Mouse (Mus musculus) CD4-positive, CD25-positive, alpha-beta regulatory T cell, adult 9 weeks (primary cell): ENCODE results near the gene Sike1. TPM values are rescaled to one million over a fixed set of nuclear protein-coding genes. Genes with fewer than 3 reads are reported as not detected.

Experiments
- polyA plus RNA-seq: library from polyadenylated mRNA; unstranded; fragments of 100-300 nt; shearing (Covaris generic); gene quantifications from one replicate; pipeline ENCODE4 v1.2.1, GENCODE M21; 2017

Gene Sike1
- polyA plus RNA-seq = 25.2 TPM

DNA sequence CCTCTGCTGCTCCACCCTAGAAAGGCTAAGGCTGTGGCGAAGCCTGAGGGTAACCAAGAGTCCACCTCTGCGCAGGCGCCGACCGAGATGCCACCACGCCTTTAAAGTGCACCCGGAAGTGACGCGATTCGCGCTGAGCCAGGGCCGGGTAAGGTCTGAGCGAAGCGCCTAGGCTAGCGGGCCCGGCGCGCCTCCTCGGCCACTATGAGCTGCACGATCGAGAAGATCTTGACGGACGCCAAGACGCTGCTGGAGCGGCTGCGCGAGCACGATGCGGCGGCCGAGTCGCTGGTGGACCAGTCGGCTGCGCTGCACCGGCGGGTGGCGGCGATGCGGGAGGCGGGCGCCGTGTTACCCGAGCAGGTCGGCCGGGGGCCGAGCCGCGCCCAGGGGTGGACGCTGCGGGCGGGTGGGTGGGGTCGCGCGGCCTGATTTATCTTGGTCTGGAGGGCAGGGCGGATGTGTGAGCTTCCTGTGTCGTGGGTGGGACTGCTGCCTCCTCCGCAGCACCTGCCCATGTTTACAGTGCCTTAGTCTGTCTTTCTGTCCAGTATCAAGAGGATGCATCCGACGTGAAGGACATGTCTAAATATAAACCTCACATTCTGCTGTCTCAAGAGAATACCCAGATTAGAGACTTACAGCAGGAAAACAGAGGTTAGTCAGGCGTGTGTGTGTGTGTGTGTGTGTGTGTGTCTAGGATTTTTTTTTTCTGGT, at the start of gene Sike1:
Gene Sike1 (plus strand): TSS at position 104 of the 717 bp plus-strand sequence.

DNA sequence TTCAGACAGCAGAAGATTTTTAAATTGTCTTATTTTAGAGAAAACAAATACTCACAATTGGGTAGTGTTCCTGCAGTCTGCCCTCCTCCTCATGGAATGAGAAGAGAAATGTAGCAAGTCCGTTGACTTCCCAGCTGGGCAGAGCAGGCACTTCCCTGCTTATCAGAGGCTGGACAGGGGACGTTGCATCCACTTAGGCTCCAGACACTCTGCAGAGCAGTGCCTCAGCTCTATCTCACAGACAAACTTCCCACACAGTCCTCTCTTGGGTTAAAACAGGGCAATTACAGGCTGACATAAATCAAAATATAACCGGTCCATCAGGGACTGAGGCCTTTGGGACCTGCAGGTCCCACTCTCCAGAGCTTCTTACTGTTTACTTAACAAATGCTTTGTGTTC, 31.5 kb upstream of the Sike1 start, which contains the start of gene Nr1h5:
Gene Nr1h5 (minus strand): TSS at position 101 of the 400 bp plus-strand sequence.

DNA sequence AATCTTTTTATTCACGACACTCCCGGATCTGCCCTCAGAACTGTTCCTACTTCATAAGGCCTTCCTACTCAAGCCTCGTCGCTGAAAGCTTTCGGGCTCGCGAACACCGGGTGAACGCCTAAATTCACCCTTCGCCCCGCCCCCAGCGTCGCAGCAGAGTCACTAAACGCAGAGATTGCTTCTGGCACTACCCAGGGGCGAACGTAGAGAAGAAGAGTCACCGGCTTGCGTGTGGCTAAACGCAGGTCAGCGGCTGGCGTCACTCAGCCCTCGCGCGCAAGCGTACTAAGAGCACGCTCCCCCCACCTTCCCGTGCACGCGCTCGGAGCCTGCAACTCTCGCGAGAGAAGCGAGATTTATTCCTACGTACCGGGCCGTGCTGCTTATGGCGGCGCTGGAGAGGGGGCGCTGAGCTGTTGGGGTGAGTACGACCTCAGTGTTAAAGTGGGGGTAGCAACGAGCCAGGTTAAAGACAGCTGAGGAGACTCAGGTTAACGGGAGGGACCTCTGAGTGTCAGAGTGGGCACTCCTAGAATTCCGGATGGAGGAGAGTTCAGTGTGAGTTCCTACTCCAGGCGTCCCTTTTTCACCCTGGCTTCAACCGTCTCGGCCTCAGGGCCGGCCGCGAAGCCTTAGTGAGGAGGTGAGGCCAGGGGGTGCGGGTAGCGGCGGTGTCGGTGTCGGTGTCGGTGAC, 24.9 kb downstream of the Sike1 start, which contains the start of gene Csde1:
Gene Csde1 (plus strand): TSS at position 178 of the 694 bp plus-strand sequence.

Other genes with a start within 250 kb of the Sike1 start
- gene Tshb, start 213.0 kb upstream of the Sike1 start, polyA plus RNA-seq = 0.20 TPM
- not detected for gene Sycp1, start 59.6 kb upstream of the Sike1 start, polyA plus RNA-seq
- not detected for gene Nr1h5, start 31.6 kb upstream of the Sike1 start, polyA plus RNA-seq
- gene Csde1, start 24.7 kb downstream of the Sike1 start, polyA plus RNA-seq = 397 TPM
- gene Nras, start 62.6 kb downstream of the Sike1 start, polyA plus RNA-seq = 73.3 TPM
- gene Ampd1, start 78.3 kb downstream of the Sike1 start, polyA plus RNA-seq = 12.6 TPM
- gene Dennd2c, start 106.9 kb downstream of the Sike1 start, polyA plus RNA-seq = 2.0 TPM
- 165 TPM for gene Bcas2, start 175.9 kb downstream of the Sike1 start, polyA plus RNA-seq